Mouse (Mus musculus) lung, postnatal 0 days (tissue): Measurements from ENCODE around the gene Capn11.

Experiments used
- CTCF ChIP-seq: IDR thresholded peaks from 2 replicates; pipeline ENCODE4 v1.5.1; 2016; ENCODE audit warnings: antibody characterized with exemption, mild to moderate bottlenecking
- EP300 ChIP-seq: IDR thresholded peaks from 2 replicates; pipeline ENCODE4 v1.6.1; 2016; ENCODE audit warnings: antibody characterized with exemption, mild to moderate bottlenecking, control low read depth

- no peak for TF ChIP-seq EP300
- no peak for TF ChIP-seq CTCF
Measured at GRCm38 (mm10) chr17:45612008-45612407, 47.1 kb downstream of the Capn11 start.
